Mouse (Mus musculus) heart, adult 2 months (tissue): ENCODE data around the gene Vipr1.

Source experiments
- CTCF ChIP-seq: fragments of 200-600 bp; IDR thresholded peaks from 2 replicates; pipeline ENCODE4 v1.8.1; 2022; ENCODE audit warnings: antibody characterized with exemption, mild to moderate bottlenecking, moderate library complexity
- POLR2A ChIP-seq: fragments of 200-500 bp; IDR thresholded peaks from 2 replicates; pipeline ENCODE4 v1.6.1; 2011; ENCODE audit warnings: mild to moderate bottlenecking, low read depth, low read length, control low read depth; ENCODE audit not compliant: insufficient read depth

DNA sequence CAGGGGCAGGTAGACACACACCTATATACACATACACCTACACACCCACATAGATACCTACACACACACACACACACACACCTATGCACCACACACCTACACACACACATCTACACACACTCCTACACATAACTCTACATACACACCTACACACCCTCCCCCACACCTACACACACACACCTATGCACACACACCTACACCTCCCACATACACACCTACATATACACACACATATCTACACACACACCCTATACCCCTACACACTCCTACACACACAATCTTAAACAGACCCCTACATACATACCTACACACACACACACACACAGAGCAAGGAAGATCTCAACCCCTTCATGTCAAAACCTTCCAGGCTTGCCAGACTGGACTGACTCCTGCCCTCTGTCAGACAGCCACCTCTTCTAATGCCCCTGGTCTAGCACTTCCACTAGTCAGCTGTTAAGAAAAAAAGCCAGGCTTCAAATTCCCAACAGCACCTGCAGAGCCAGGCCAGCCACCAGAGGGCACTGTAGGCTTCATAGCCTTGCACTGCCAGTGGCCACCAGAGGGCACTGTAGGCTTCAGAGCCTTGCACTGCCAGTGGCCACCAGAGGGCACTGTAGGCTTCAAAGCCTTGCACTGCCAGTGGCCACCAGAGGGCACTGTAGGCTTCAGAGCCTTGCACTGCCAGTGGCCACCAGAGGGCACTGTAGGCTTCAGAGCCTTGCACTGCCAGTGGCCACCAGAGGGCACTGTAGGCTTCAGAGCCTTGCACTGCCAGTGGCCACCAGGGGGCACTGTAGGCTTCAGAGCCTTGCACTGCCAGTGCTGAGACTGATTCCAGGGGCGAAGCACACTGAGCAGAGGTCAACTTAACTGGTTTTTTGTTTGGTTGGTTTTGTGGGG is 54.9 kb downstream of the Vipr1 start:
- TF ChIP-seq CTCF (peak; percentile 89), POLR2A (no peak)
